Mouse (Mus musculus) neural tube, embryonic 14.5 days (tissue): ENCODE data around the gene Gm7029. TPM values are rescaled to one million over a fixed set of nuclear protein-coding genes. Genes with fewer than 3 reads are reported as not detected.

Experiments used
- ATAC-seq: fragments of 200-750 bp; cut with Nextera tagmentation; 2 replicates; pipeline ENCODE4 v1.8.0; 2017; ENCODE audit warnings: low read depth, mild to moderate bottlenecking, moderate TSS enrichment, moderate library complexity
- H3K27ac ChIP-seq: fragments of 300-500 bp; sonication (generic); 2 replicates; pipeline ENCODE4 v1.5.1; 2014; ENCODE audit warnings: low read depth, mild to moderate bottlenecking, control low read depth, low read length, moderate library complexity, mixed read lengths
- H3K27me3 ChIP-seq: fragments of 300-500 bp; sonication (generic); 2 replicates; pipeline ENCODE4 v1.6.1; 2014; ENCODE audit warnings: low read length; ENCODE audit not compliant: control insufficient read depth, insufficient read depth
- H3K36me3 ChIP-seq: fragments of 300-500 bp; sonication (generic); 2 replicates; pipeline ENCODE4 v1.6.1; 2014; ENCODE audit warnings: low read length, mixed read lengths; ENCODE audit not compliant: control insufficient read depth, insufficient read depth
- H3K4me1 ChIP-seq: fragments of 300-500 bp; sonication (generic); 2 replicates; pipeline ENCODE4 v1.6.1; 2014; ENCODE audit warnings: low read length; ENCODE audit not compliant: control insufficient read depth, insufficient read depth
- H3K4me2 ChIP-seq: fragments of 300-500 bp; sonication (generic); 2 replicates; pipeline ENCODE4 v1.6.1; 2014; ENCODE audit warnings: mild to moderate bottlenecking, low read depth, low read length, control low read depth
- H3K4me3 ChIP-seq: fragments of 300-500 bp; sonication (generic); 2 replicates; pipeline ENCODE4 v1.5.1; 2014; ENCODE audit warnings: low read depth, low read length, control low read depth, mixed read lengths
- H3K9ac ChIP-seq: fragments of 300-500 bp; sonication (generic); replicated peaks from 2 replicates; pipeline ENCODE4 v1.6.1; 2014; ENCODE audit warnings: low read depth, mild to moderate bottlenecking, control low read depth, low read length, mixed read lengths
- H3K9me3 ChIP-seq: fragments of 300-500 bp; sonication (generic); 2 replicates; pipeline ENCODE4 v1.6.1; 2016; ENCODE audit warnings: low read length; ENCODE audit not compliant: control insufficient read depth
- WGBS: fragments of 180-500 bp; shearing (Covaris S2); extraction: QIAGEN DNeasy Blood & Tissue Kit; methylation state at CpG from one replicate; pipeline ENCODE4 v1.1.7; 2014; 5-methylcytosine and 5-hydroxymethylcytosine counted together
- microRNA-seq: library from miRNA; unstranded; fragments of <30 nt; microRNA quantifications from one replicate; pipeline ENCODE4, GENCODE M21; 2016
- polyA plus RNA-seq: library from polyadenylated mRNA; unstranded; fragments of >200 nt; fragmentation: Nextera tagmentation; extraction: Ambion mirVana; gene quantifications from 2 replicates; pipeline ENCODE4 v1.2.1, GENCODE M21; 2014

Gene Gm7029
- polyA plus RNA-seq, 1 experiment from 2014 or later = not detected

DNA sequence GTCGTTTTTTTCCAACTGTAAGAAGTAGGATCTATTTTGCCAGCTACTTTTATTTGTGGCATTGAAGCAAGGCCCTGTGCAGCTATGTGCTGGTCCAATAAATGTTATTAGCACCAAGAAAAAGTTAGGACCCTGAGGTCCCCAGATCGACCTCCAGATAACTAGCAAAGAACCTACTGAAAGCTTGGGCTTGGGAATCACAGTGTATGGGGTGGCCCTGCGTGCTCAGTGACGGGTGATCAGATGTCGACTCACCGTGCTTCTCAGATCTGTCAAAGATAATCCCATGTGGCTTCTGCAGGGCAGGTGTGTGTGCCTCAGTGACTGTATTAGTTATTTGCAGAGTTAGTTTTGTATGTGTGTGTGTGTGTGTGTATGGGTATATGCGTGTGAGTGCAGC, 47.7 kb downstream of the Gm7029 start:
- Histone ChIP-seq H3K4me2 (peak overlapping the region; percentile 4; the same call in 1 of the 2 replicates), H3K36me3 (0 out of 2 replicates have a peak, but pooled peaks cover 3% of the 10 kb centered on the region), H3K27me3 (no peaks in the 10 kb centered on the region), H3K9ac (no peak overlapping the region), H3K4me1 (peaks cover 22% of the 10 kb centered on the region), H3K9me3 (no peaks in the 10 kb centered on the region), H3K4me3 (no peak overlapping the region), H3K27ac (no peak overlapping the region)
- ATAC-seq = no peak
- 92% methylated on average over 7 of the region's 7 CpGs for WGBS

Small RNAs within 50 kb of the gene (microRNA-seq; reads per million reads assigned to microRNA genes)
- not detected for gene Gm27740

Other genes starting within 250 kb of the Gm7029 start
- gene Zfp414, start 244.7 kb upstream of the Gm7029 start, polyA plus RNA-seq = 91.1 and 111 TPM in 2 replicates
- 0.68 and 0.71 TPM in 2 replicates for gene Pram1, start 235.8 kb upstream of the Gm7029 start, polyA plus RNA-seq
- gene Hnrnpm, start 187.0 kb upstream of the Gm7029 start, polyA plus RNA-seq = 172 and 220 TPM in 2 replicates
- 69.1 and 73.5 TPM in 2 replicates for gene March2, start 155.2 kb upstream of the Gm7029 start, polyA plus RNA-seq
- gene Rab11b, start 113.3 kb upstream of the Gm7029 start, polyA plus RNA-seq = 449 and 532 TPM in 2 replicates
- gene Angptl4, start 92.0 kb upstream of the Gm7029 start, polyA plus RNA-seq = 9.7 and 20.6 TPM in 2 replicates
- gene Kank3, start 63.3 kb upstream of the Gm7029 start, polyA plus RNA-seq = 40.1 and 42.1 TPM in 2 replicates
- 550 and 584 TPM in 2 replicates for gene Rps28, start 49.3 kb upstream of the Gm7029 start, polyA plus RNA-seq
- 529 and 591 TPM in 2 replicates for gene Ndufa7, start 49.3 kb upstream of the Gm7029 start, polyA plus RNA-seq
- 52.1 and 54.1 TPM in 2 replicates for gene Cd320, start 30.7 kb upstream of the Gm7029 start, polyA plus RNA-seq
- 1.1 and 1.6 TPM in 2 replicates for gene Kifc1, start 16.8 kb downstream of the Gm7029 start, polyA plus RNA-seq
- gene Platr17, start 31.3 kb downstream of the Gm7029 start, polyA plus RNA-seq = 0.70 and 0.79 TPM in 2 replicates
- 46.0 and 54.1 TPM in 2 replicates for gene Daxx, start 35.6 kb downstream of the Gm7029 start, polyA plus RNA-seq
- gene Tapbp, start 42.1 kb downstream of the Gm7029 start, polyA plus RNA-seq = 35.7 and 36.2 TPM in 2 replicates
- 6.5 and 8.9 TPM in 2 replicates for gene Zbtb22, start 42.1 kb downstream of the Gm7029 start, polyA plus RNA-seq
- gene Rgl2, start 55.7 kb downstream of the Gm7029 start, polyA plus RNA-seq = 48.8 and 51.3 TPM in 2 replicates
- gene Pfdn6, start 66.5 kb downstream of the Gm7029 start, polyA plus RNA-seq = 168 TPM in 2 replicates
- 18.9 TPM in 2 replicates for gene Wdr46, start 66.8 kb downstream of the Gm7029 start, polyA plus RNA-seq
- gene B3galt4, start 77.7 kb downstream of the Gm7029 start, polyA plus RNA-seq = 6.2 and 8.9 TPM in 2 replicates
- gene Vps52, start 82.0 kb downstream of the Gm7029 start, polyA plus RNA-seq = 57.9 and 59.9 TPM in 2 replicates
- 825 and 874 TPM in 2 replicates for gene Rps18, start 82.2 kb downstream of the Gm7029 start, polyA plus RNA-seq
- gene H2-K1, start 126.5 kb downstream of the Gm7029 start, polyA plus RNA-seq = 8.6 and 10.9 TPM in 2 replicates
- 5.6 and 7.3 TPM in 2 replicates for gene Ring1, start 150.8 kb downstream of the Gm7029 start, polyA plus RNA-seq
- 70.1 and 72.1 TPM in 2 replicates for gene H2-Ke6, start 154.2 kb downstream of the Gm7029 start, polyA plus RNA-seq
- gene Slc39a7, start 157.8 kb downstream of the Gm7029 start, polyA plus RNA-seq = 77.9 and 90.8 TPM in 2 replicates
- 29.1 and 30.8 TPM in 2 replicates for gene Rxrb, start 158.0 kb downstream of the Gm7029 start, polyA plus RNA-seq
- 3.6 and 4.5 TPM in 2 replicates for gene Col11a2, start 165.6 kb downstream of the Gm7029 start, polyA plus RNA-seq
- not detected in 2 replicates for gene H2-Oa, start 218.5 kb downstream of the Gm7029 start, polyA plus RNA-seq
- gene H2-DMa, start 245.7 kb downstream of the Gm7029 start, polyA plus RNA-seq = 19.1 and 20.7 TPM in 2 replicates
- gene Brd2, start 248.8 kb downstream of the Gm7029 start, polyA plus RNA-seq = 109 and 160 TPM in 2 replicates